Mouse (Mus musculus): Measurements from ENCODE around the gene Uvrag. TPM values are rescaled to one million over a fixed set of nuclear protein-coding genes. Genes with fewer than 3 reads are reported as not detected.

The Uvrag gene
- polyA plus RNA-seq, 2 experiments, result 9.8 to 16.2 TPM

DNA sequence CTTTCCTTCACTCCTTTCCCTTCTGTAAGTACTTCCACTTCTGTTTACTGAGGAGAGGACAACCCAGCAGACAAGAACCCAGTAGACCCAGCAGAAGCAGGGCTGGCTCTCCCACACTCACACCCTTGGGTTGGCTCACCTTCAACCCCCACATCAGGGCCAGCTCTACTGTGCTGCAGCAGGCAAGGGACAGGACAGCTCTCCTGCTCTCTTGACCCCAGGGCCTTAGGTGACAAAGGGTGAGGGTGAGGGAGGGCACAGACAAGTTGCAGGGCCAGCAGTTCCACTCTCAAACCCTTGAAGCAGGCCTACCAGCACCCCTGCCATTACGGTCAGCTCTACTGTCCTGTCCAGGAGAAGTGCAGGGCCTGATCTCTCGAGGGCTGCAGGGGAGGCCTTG, 155.0 kb downstream of the Uvrag start:
- DNase-seq (ENCODE audit: low spot score) (no peak), ATAC-seq (ENCODE audit: low FRiP score, low read depth) (no peak)
- no peaks in the 10 kb centered on the region for H3K27me3 ChIP-seq (ENCODE audit: control insufficient read depth, insufficient read depth, low read length)
- no peak for TF ChIP-seq POLR2A (IDR thresholded peaks at IDR 0.05; ENCODE audit: borderline replicate concordance, extremely low read depth, insufficient read depth, insufficient read length)
- WGBS, result 56% methylated on average over 2 of the region's 2 CpGs
- no peaks in the 10 kb centered on the region; the same call in 1 of the 2 replicates for H3K36me3 ChIP-seq (ENCODE audit: control insufficient read depth, insufficient read depth, low read length)
- peaks cover 16% of the 10 kb centered on the region for H3K4me1 ChIP-seq (ENCODE audit: control insufficient read depth, insufficient read depth, low read length)
- H3K9me3 ChIP-seq (ENCODE audit: control insufficient read depth, low read length), result no peaks in the 10 kb centered on the region
- H3K4me3 ChIP-seq (replicated peaks; ENCODE audit: low read length), result no peak overlapping the region
- no peak overlapping the region for H3K27ac ChIP-seq (replicated peaks; ENCODE audit: low read depth, low read length)
- no peak overlapping the region for H3K4me2 ChIP-seq (replicated peaks; ENCODE audit: low read depth, low read length, severe bottlenecking)
- no peak overlapping the region for H3K9ac ChIP-seq (ENCODE audit: low read depth, low read length, severe bottlenecking)

GRCm38 (mm10) chr7:98985489-98985888, 155.5 kb downstream of the Uvrag start:
- no peak overlapping the region for H3K27ac ChIP-seq (replicated peaks; ENCODE audit: low read depth, low read length)
- no peak overlapping the region for H3K9ac ChIP-seq (ENCODE audit: low read depth, low read length, severe bottlenecking)
- H3K27me3 ChIP-seq (ENCODE audit: control insufficient read depth, insufficient read depth, low read length), result no peaks in the 10 kb centered on the region
- no peaks in the 10 kb centered on the region; the same call in 1 of the 2 replicates for H3K36me3 ChIP-seq (ENCODE audit: control insufficient read depth, insufficient read depth, low read length)
- DNase-seq (ENCODE audit: low spot score) (no peak), ATAC-seq (ENCODE audit: low FRiP score, low read depth) (no peak)
- H3K9me3 ChIP-seq (ENCODE audit: control insufficient read depth, low read length), result no peaks in the 10 kb centered on the region
- H3K4me2 ChIP-seq (replicated peaks; ENCODE audit: low read depth, low read length, severe bottlenecking), result no peak overlapping the region
- peaks cover 16% of the 10 kb centered on the region for H3K4me1 ChIP-seq (ENCODE audit: control insufficient read depth, insufficient read depth, low read length)
- WGBS, result 88% methylated on average over 6 of the region's 6 CpGs
- no peak overlapping the region for H3K4me3 ChIP-seq (replicated peaks; ENCODE audit: low read length)
- TF ChIP-seq POLR2A (IDR thresholded peaks at IDR 0.05; ENCODE audit: borderline replicate concordance, extremely low read depth, insufficient read depth, insufficient read length), result no peak

DNA sequence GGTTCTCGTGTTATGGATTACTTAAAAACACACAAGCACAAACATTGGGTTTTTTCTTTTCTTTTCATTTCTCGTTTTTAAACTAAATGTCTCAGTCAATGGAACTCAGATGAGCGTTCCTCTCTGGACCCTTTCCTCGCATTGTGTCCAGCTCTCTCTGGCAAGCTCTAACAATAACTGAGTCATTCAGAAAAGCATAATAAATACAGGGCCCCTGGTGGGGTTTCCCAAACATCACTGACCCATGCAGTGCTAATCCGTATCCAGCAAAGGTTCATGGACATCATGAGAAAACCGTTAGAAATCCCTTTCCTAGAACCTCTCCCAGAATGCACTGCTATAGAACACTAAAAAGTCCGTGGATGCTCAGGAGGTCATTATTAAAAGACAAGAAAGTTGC, 156.6 kb downstream of the Uvrag start:
- H3K27ac ChIP-seq (replicated peaks; ENCODE audit: low read depth, low read length), result no peak overlapping the region
- WGBS, result 50% methylated on average over 7 of the region's 7 CpGs

GRCm38 (mm10) chr7:98983058-98983457, 157.9 kb downstream of the Uvrag start:
- WGBS, result 33% methylated on average over 12 of the region's 12 CpGs

More for the DNA sequence above, 156.6 kb downstream of the Uvrag start:
- ATAC-seq (ENCODE audit: low FRiP score, low read depth), result no peak
- H3K9ac ChIP-seq (ENCODE audit: low read depth, low read length, severe bottlenecking), result no peak overlapping the region
- no peak for TF ChIP-seq POLR2A (IDR thresholded peaks at IDR 0.05; ENCODE audit: borderline replicate concordance, extremely low read depth, insufficient read depth, insufficient read length)
- no peak overlapping the region for H3K4me2 ChIP-seq (replicated peaks; ENCODE audit: low read depth, low read length, severe bottlenecking)
- peaks cover 16% of the 10 kb centered on the region for H3K4me1 ChIP-seq (ENCODE audit: control insufficient read depth, insufficient read depth, low read length)
- no peak overlapping the region for H3K4me3 ChIP-seq (replicated peaks; ENCODE audit: low read length)
- H3K27me3 ChIP-seq (ENCODE audit: control insufficient read depth, insufficient read depth, low read length), result no peaks in the 10 kb centered on the region
- no peaks in the 10 kb centered on the region for H3K9me3 ChIP-seq (ENCODE audit: control insufficient read depth, low read length)
- no peak for DNase-seq (ENCODE audit: low spot score)
- no peaks in the 10 kb centered on the region for H3K36me3 ChIP-seq (ENCODE audit: control insufficient read depth, insufficient read depth, low read length)

GRCm38 (mm10) chr7:98981423-98981822, 159.5 kb downstream of the Uvrag start:
- H3K9ac ChIP-seq (ENCODE audit: low read depth, low read length, severe bottlenecking), result no peak overlapping the region
- H3K9me3 ChIP-seq (ENCODE audit: control insufficient read depth, low read length), result no peaks in the 10 kb centered on the region
- peaks cover 29% of the 10 kb centered on the region for H3K4me1 ChIP-seq (ENCODE audit: control insufficient read depth, insufficient read depth, low read length)
- H3K4me3 ChIP-seq (replicated peaks; ENCODE audit: low read length), result no peak overlapping the region
- 78% methylated on average over 6 of the region's 6 CpGs for WGBS
- TF ChIP-seq POLR2A (IDR thresholded peaks at IDR 0.05; ENCODE audit: borderline replicate concordance, extremely low read depth, insufficient read depth, insufficient read length), result no peak
- ATAC-seq (ENCODE audit: low FRiP score, low read depth) (no peak), DNase-seq (ENCODE audit: low spot score) (no peak)
- H3K27ac ChIP-seq (replicated peaks; ENCODE audit: low read depth, low read length), result no peak overlapping the region
- no peak overlapping the region for H3K4me2 ChIP-seq (replicated peaks; ENCODE audit: low read depth, low read length, severe bottlenecking)
- no peaks in the 10 kb centered on the region for H3K36me3 ChIP-seq (ENCODE audit: control insufficient read depth, insufficient read depth, low read length)
- H3K27me3 ChIP-seq (ENCODE audit: control insufficient read depth, insufficient read depth, low read length), result no peaks in the 10 kb centered on the region

More at GRCm38 (mm10) chr7:98983058-98983457, 157.9 kb downstream of the Uvrag start:
- Histone ChIP-seq H3K27me3 (ENCODE audit: control insufficient read depth, insufficient read depth, low read length) (no peaks in the 10 kb centered on the region), H3K27ac (replicated peaks; ENCODE audit: low read depth, low read length) (no peak overlapping the region), H3K4me2 (replicated peaks; ENCODE audit: low read depth, low read length, severe bottlenecking) (no peak overlapping the region), H3K4me3 (replicated peaks; ENCODE audit: low read length) (no peak overlapping the region), H3K9ac (ENCODE audit: low read depth, low read length, severe bottlenecking) (no peak overlapping the region), H3K9me3 (ENCODE audit: control insufficient read depth, low read length) (no peaks in the 10 kb centered on the region), H3K4me1 (ENCODE audit: control insufficient read depth, insufficient read depth, low read length) (peaks cover 16% of the 10 kb centered on the region), H3K36me3 (ENCODE audit: control insufficient read depth, insufficient read depth, low read length) (no peaks in the 10 kb centered on the region)
- DNase-seq (ENCODE audit: low spot score) (peak; percentile 12), ATAC-seq (ENCODE audit: low FRiP score, low read depth) (peak; percentile 53)
- no peak for TF ChIP-seq POLR2A (IDR thresholded peaks at IDR 0.05; ENCODE audit: borderline replicate concordance, extremely low read depth, insufficient read depth, insufficient read length)
